Mouse (Mus musculus): Measurements from ENCODE around the gene Gm13285.
"Not testable (repeated sequence)": the region's sequence is repeated elsewhere in the genome, so short reads cannot be mapped to it uniquely, and the experiment has no call there.

Gene Gm13285

GRCm38 (mm10) chr4:88793936-88794675 is 5.4 kb upstream of the Gm13285 start, which contains the start of gene Gm13275:
Gene Gm13275, plus strand, starts transcription at chr4:88794487.
- not testable (repeated sequence) for DNase-seq (ENCODE audit: low read depth, low spot score)

- not testable (repeated sequence) for DNase-seq (ENCODE audit: low read depth, low spot score)
These were observed 2.4 kb upstream of the Gm13285 start, which contains the start of gene Gm13279 for GRCm38 (mm10) chr4:88797097-88797496. Gene Gm13279, plus strand, starts transcription at chr4:88797397.

- not testable (repeated sequence) for DNase-seq (ENCODE audit: low read depth, low spot score)
These were observed 3.5 kb downstream of the Gm13285 start, which contains the start of gene Gm13287 for GRCm38 (mm10) chr4:88802954-88803353. Gene Gm13287, plus strand, starts transcription at chr4:88803254.

GRCm38 (mm10) chr4:88805231-88805630 is 5.8 kb downstream of the Gm13285 start, which contains the start of gene Gm13288:
Gene Gm13288, plus strand, starts transcription at chr4:88805531.
- DNase-seq (ENCODE audit: low read depth, low spot score), result not testable (repeated sequence)

- DNase-seq (ENCODE audit: low read depth, low spot score), result not testable (repeated sequence)
These were observed 6.3 kb downstream of the Gm13285 start for GRCm38 (mm10) chr4:88805761-88806160.

GRCm38 (mm10) chr4:88815928-88816327 is 16.5 kb downstream of the Gm13285 start, which contains the start of gene Ifna7:
Gene Ifna7, plus strand, starts transcription at chr4:88816228.
- no peak for DNase-seq (ENCODE audit: low read depth, low spot score)

DNA sequence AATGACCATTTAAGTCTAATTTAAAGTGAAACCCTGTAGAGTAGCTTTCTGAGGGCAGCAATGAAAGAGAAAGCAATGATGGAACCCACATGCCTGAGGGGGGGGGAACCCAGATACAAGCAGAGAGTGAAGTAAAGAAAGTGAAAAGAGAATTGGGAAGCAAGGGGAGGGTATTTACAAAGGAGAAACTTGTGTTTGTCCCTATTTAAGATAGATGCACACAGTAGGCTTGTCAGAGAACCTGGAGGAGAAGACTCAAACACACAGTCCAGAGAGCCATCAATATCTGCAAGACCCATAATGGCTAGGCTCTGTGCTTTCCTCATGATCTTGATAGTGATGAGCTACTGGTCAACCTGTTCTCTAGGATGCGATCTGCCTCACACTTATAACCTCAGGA is 20.2 kb downstream of the Gm13285 start, which contains the start of gene Ifna11:
Gene Ifna11 (plus strand): TSS at position 301 of the 400 bp plus-strand sequence.
- no peak for DNase-seq (ENCODE audit: low read depth, low spot score)

- no peak for DNase-seq (ENCODE audit: low read depth, low spot score)
These were observed 23.5 kb downstream of the Gm13285 start for GRCm38 (mm10) chr4:88822995-88823394.

DNA sequence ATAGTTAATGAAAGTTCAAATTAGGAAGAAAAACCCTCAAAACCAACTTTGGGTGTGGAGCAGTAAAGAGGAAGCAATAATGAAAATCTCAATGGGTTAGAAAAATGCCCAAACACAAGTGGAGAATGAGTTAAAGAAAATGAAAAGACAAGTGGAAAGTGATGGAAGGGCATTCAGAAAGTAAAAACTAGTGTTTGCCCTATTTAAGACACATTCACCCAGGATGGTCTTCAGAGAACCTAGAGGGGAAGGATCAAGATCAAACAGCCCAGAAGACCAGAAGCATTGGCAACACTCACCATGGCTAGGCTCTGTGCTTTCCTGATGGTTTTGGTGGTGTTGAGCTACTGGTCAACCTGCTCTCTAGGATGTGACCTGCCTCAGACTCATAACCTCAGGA is 27.7 kb downstream of the Gm13285 start, which contains the start of gene Ifna6:
Gene Ifna6 (plus strand): TSS at position 301 of the 400 bp plus-strand sequence.
- DNase-seq (ENCODE audit: low read depth, low spot score), result not testable (repeated sequence)

GRCm38 (mm10) chr4:88830523-88830922 is 31.1 kb downstream of the Gm13285 start:
- DNase-seq (ENCODE audit: low read depth, low spot score), result no peak

- DNase-seq (ENCODE audit: low read depth, low spot score), result not testable (repeated sequence)
These were observed 35.8 kb downstream of the Gm13285 start, which contains the start of gene Ifna5 for GRCm38 (mm10) chr4:88835225-88835624. Gene Ifna5, plus strand, starts transcription at chr4:88835525.

DNA sequence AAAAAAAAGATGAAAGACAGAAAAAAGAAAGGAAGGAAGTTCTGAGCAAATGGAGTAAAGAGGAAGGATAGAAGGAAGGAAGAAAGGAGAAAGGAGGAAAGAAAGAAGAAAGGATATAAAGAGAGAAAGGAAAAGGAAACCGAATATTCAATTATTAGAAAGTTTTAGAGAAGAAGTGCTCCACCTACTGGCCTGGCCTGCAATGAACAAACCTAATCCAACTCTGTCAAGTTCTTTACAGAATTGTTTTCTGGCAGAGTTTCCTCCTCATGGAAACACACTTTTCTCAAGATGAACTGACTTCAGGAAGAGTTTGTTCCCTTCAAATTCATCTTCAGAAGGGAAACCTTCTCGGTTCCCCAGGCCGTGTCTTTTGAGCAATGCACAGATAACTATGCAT is 39.4 kb downstream of the Gm13285 start:
- no peak for DNase-seq (ENCODE audit: low read depth, low spot score)

- no peak for DNase-seq (ENCODE audit: low read depth, low spot score)
These were observed 40.6 kb downstream of the Gm13285 start for GRCm38 (mm10) chr4:88840058-88840457.

- no peak for DNase-seq (ENCODE audit: low read depth, low spot score)
These were observed 42.0 kb downstream of the Gm13285 start, which contains the start of gene Ifna4 for GRCm38 (mm10) chr4:88841438-88841911. Gene Ifna4, plus strand, starts transcription at chr4:88841861.

DNA sequence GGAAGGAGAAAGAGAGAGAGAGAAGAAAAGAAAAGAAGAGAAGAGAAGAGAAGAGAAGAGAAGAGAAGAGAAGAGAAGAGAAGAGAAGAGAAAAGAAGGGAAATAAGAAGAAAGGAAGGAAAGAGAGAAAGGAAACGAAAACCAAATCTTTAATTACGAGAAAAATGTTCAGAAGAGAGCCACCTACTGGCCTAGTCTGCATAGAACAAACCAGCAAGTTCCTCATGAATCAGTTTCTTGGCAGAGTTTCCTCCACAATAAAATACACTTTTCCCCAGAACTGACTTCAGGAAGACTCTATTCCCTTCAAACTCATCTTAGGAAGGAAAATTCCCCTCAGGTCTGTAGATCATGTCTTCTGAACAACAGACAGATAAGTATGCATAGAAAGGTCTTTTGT is 45.9 kb downstream of the Gm13285 start:
- no peak for DNase-seq (ENCODE audit: low read depth, low spot score)

DNA sequence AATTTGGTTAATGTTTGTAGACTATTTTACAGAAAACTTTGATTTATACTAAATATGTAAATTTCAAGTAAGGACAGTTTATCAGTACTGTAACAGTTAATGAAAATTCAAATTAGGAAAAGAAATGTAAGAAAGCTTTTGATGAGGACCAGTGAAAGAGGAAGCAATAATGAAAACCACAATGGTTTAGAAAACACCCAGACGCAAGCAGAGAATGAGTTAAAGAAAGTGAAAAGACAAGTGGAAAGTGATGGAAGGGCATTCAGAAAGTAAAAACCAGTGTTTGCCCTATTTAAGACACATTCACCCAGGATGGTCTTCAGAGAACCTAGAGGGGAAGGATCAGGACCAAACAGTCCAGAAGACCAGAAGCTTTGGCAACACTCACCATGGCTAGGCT is 50.2 kb downstream of the Gm13285 start, which contains the start of gene Ifna1:
Gene Ifna1 (plus strand): TSS at position 390 of the 400 bp plus-strand sequence.
- DNase-seq (ENCODE audit: low read depth, low spot score), result no peak

Data from telencephalon, adult 2 months (tissue).